Mouse (Mus musculus) bone marrow, adult 2 months (tissue): ENCODE measurements around the gene Wasl.

ENCODE experiments used
- CTCF ChIP-seq: fragments of 200-500 bp; IDR thresholded peaks from 2 replicates; pipeline ENCODE4 v1.5.1; 2011; ENCODE audit warnings: low read length, control low read depth; ENCODE audit not compliant: control insufficient read depth, insufficient read depth
- POLR2A ChIP-seq: fragments of 200-500 bp; IDR thresholded peaks from 2 replicates; pipeline ENCODE4 v1.6.1; 2011; ENCODE audit warnings: low read depth, mild to moderate bottlenecking, control low read depth, low read length, borderline replicate concordance; ENCODE audit not compliant: control insufficient read depth

DNA sequence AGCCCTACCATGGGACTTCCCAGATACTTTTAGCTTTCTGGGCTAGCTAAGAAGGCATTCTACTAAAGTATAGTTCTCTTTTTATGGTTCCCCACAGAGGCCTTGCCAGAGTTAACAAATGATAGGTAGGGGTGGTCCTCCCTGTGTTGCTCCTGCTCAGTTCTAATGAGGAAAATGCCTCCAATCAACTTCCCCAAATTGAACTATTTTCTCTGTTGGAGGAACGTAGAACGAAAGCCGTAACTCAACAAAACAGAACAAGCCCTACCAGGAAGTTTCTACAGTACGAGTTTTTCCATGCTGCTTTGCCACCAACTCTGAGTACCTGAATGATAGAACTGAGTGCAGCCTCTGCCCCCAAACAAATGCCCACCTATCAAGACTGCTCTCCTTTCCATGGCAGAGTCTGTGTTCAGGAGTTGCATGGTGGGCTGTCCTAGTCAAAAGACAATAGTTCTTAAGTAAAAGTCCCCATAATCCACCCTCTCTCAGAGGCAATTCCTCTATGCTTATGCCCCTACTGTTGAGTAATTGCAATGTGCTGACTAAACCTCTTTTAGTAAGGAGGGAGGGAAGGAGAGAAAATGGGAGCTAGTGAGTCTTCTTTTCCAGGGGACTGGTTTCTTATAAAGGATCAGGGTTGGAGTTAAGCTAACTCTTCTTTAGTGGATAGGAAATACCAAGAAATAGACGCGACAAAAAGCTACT, 19.3 kb downstream of the Wasl start:
- TF ChIP-seq CTCF (no peak), POLR2A (no peak)
